In the genomic region with DNA sequence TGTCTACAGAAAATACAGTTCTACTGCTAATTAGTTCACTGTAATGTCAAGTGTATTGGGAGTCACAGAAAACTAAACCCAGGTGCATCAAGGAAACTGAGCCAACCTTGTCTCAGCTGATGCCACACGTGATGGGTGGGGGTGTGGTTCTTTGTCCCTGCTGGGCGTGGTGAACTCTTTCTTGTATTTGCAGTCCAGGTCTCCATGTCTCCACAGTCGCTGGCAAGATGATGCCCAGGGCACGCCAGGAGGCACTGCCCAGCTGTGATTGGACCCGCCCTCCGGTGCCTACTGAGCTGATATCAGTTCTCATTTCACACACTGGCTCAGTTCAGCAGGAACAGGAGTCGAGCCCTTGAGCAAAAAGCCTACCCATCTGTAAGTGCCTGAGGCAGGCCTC, we compare ENCODE assay signal across 17 mouse cellular contexts.
A peak's percentile ranks its signal among the peaks of the same experiment; 100 is the strongest.
DNase-seq lines count a peak whose midpoint lies in the region; ATAC-seq and TF ChIP-seq lines count a peak whose summit lies in the region.
"Had no signal": no experiment of that assay in that cellular context is flagged by ENCODE, and none has a peak within 500 bp of the region (broad histone marks: within the 10 kb centered on the region; RNA-seq: fewer than 3 reads in every experiment).

No protein-coding gene starts in this region.

- TF ChIP-seq POLR2A in myocyte (IDR thresholded peaks at IDR 0.05; ENCODE audit: insufficient read length, low read depth): peak; percentile 22

- H3K4me2 ChIP-seq in hindbrain, embryonic 13.5 days: no peak overlapping the region
- H3K4me2 ChIP-seq in hindbrain, embryonic 14.5 days (replicated peaks): no peak overlapping the region
- H3K4me2 ChIP-seq in intestine, embryonic 16.5 days (ENCODE audit: low read depth, low read length): no peak overlapping the region
- H3K4me2 ChIP-seq in myocyte (ENCODE audit: low read depth): no peak overlapping the region
- no peak overlapping the region for H3K4me2 ChIP-seq in midbrain, embryonic 13.5 days (replicated peaks)
- H3K4me2 ChIP-seq: neural tube, embryonic 13.5 days; stomach, embryonic 15.5 days had no signal

- peaks cover 27% of the 10 kb centered on the region for H3K4me1 ChIP-seq in hindbrain, embryonic 13.5 days (replicated peaks)
- peaks cover 6% of the 10 kb centered on the region; the same call in 1 of the 2 replicates for H3K4me1 ChIP-seq in hindbrain, embryonic 14.5 days (replicated peaks; ENCODE audit: control insufficient read depth, insufficient read depth, low read length)
- peaks cover 23% of the 10 kb centered on the region for H3K4me1 ChIP-seq in intestine, embryonic 16.5 days (ENCODE audit: control insufficient read depth, insufficient read depth, low read length)
- H3K4me1 ChIP-seq in midbrain, embryonic 13.5 days (replicated peaks): peaks cover 11% of the 10 kb centered on the region

- peaks cover 9% of the 10 kb centered on the region for H3K79me2 ChIP-seq in myocyte (ENCODE audit: control insufficient read depth, insufficient read depth)

- ATAC-seq in hindbrain, embryonic 13.5 days (ENCODE audit: low FRiP score): no peak
- ATAC-seq in hindbrain, embryonic 14.5 days (ENCODE audit: low FRiP score): no peak
- ATAC-seq in intestine, embryonic 16.5 days: no peak
- ATAC-seq in midbrain, embryonic 13.5 days: no peak
- ATAC-seq: lung, postnatal 0 days had no signal

- 0 out of 2 replicates have a peak overlapping the region, but pooled peaks have one; percentile 2 for H3K27ac ChIP-seq in hindbrain, embryonic 13.5 days
- H3K27ac ChIP-seq in hindbrain, embryonic 14.5 days: no peak overlapping the region
- H3K27ac ChIP-seq in intestine, embryonic 16.5 days (ENCODE audit: low read length): peak overlapping the region; percentile 54
- no peak overlapping the region for H3K27ac ChIP-seq in midbrain, embryonic 13.5 days
- H3K27ac ChIP-seq: heart, embryonic 10.5 days; liver, embryonic 14.5 days; neural tube, embryonic 13.5 days; stomach, embryonic 15.5 days had no signal

- 0 out of 2 replicates have a peak, but pooled peaks cover 4% of the 10 kb centered on the region for H3K27me3 ChIP-seq in hindbrain, embryonic 13.5 days
- H3K27me3 ChIP-seq in hindbrain, embryonic 14.5 days (ENCODE audit: control insufficient read depth, insufficient read depth, low read length): no peaks in the 10 kb centered on the region
- no peaks in the 10 kb centered on the region for H3K27me3 ChIP-seq in intestine, embryonic 16.5 days (replicated peaks; ENCODE audit: control insufficient read depth, insufficient read depth, low read length)
- no peaks in the 10 kb centered on the region for H3K27me3 ChIP-seq in myocyte (ENCODE audit: control insufficient read depth, insufficient read depth, insufficient read length)
- H3K27me3 ChIP-seq in midbrain, embryonic 13.5 days: no peaks in the 10 kb centered on the region
- H3K27me3 ChIP-seq: megakaryocyte, embryonic 14.5 days; neural tube, embryonic 13.5 days; stomach, embryonic 15.5 days had no signal

- H3K9me3 ChIP-seq in hindbrain, embryonic 13.5 days: no peaks in the 10 kb centered on the region
- H3K9me3 ChIP-seq in hindbrain, embryonic 14.5 days (ENCODE audit: control insufficient read depth, low read length): no peaks in the 10 kb centered on the region
- no peaks in the 10 kb centered on the region for H3K9me3 ChIP-seq in intestine, embryonic 16.5 days (ENCODE audit: control insufficient read depth, low read length)
- H3K9me3 ChIP-seq in midbrain, embryonic 13.5 days: no peaks in the 10 kb centered on the region
- H3K9me3 ChIP-seq: heart, embryonic 10.5 days; megakaryocyte, embryonic 14.5 days; neural tube, embryonic 13.5 days; stomach, embryonic 15.5 days had no signal

- DNase-seq in hindbrain, embryonic 14.5 days (ENCODE audit: low spot score): no peak
- DNase-seq in ovary, postnatal 36 days (ENCODE audit: low spot score): peak; percentile 7
- DNase-seq in ovary, postnatal 14 days (ENCODE audit: low spot score): no peak
- no peak for DNase-seq in frontal cortex, postnatal 10 days (ENCODE audit: low spot score in 2 of 2)
- DNase-seq: cerebellum, postnatal 36 days; heart, postnatal 36 days; retina, postnatal 1 day had no signal

- no peak overlapping the region for H3K9ac ChIP-seq in hindbrain, embryonic 13.5 days
- no peak overlapping the region for H3K9ac ChIP-seq in hindbrain, embryonic 14.5 days
- no peak overlapping the region for H3K9ac ChIP-seq in intestine, embryonic 16.5 days (ENCODE audit: low read depth, low read length)
- no peak overlapping the region for H3K9ac ChIP-seq in midbrain, embryonic 13.5 days (replicated peaks)
- H3K9ac ChIP-seq: liver, embryonic 14.5 days; neural tube, embryonic 13.5 days; stomach, embryonic 15.5 days had no signal

- H3K4me3 ChIP-seq in hindbrain, embryonic 13.5 days: no peak overlapping the region
- no peak overlapping the region for H3K4me3 ChIP-seq in hindbrain, embryonic 14.5 days (replicated peaks; ENCODE audit: low read length)
- H3K4me3 ChIP-seq in intestine, embryonic 16.5 days (ENCODE audit: low read length): no peak overlapping the region
- H3K4me3 ChIP-seq in myocyte: no peak overlapping the region
- H3K4me3 ChIP-seq in midbrain, embryonic 13.5 days (replicated peaks): no peak overlapping the region
- H3K4me3 ChIP-seq: heart, embryonic 10.5 days; megakaryocyte, embryonic 14.5 days; neural tube, embryonic 13.5 days; stomach, embryonic 15.5 days had no signal

- H3K36me3 ChIP-seq in hindbrain, embryonic 13.5 days: peaks cover 72% of the 10 kb centered on the region
- peaks cover 44% of the 10 kb centered on the region; the same call in 1 of the 2 replicates for H3K36me3 ChIP-seq in hindbrain, embryonic 14.5 days (replicated peaks; ENCODE audit: control insufficient read depth, insufficient read depth)
- peaks cover 22% of the 10 kb centered on the region for H3K36me3 ChIP-seq in intestine, embryonic 16.5 days (ENCODE audit: control insufficient read depth, insufficient read depth, low read length)
- H3K36me3 ChIP-seq in myocyte (ENCODE audit: control insufficient read depth, insufficient read depth): peaks cover 62% of the 10 kb centered on the region
- peaks cover 66% of the 10 kb centered on the region for H3K36me3 ChIP-seq in midbrain, embryonic 13.5 days

- H3ac ChIP-seq in myocyte (ENCODE audit: control insufficient read depth, insufficient read length): no peak overlapping the region

- 86% methylated on average over 7 of the region's 7 CpGs for WGBS in hindbrain, embryonic 13.5 days
- WGBS in hindbrain, embryonic 14.5 days: 84% methylated on average over 7 of the region's 7 CpGs
- whole genome bisulfite sequencing in intestine, embryonic 16.5 days: 71% methylated on average over 7 of the region's 7 CpGs
- 82% methylated on average over 7 of the region's 7 CpGs for WGBS in midbrain, embryonic 13.5 days

TF ChIP-seq in myocyte, 11 proteins besides CTCF, POLR2A, EP300 and RAD21:
- TF ChIP-seq POLR2AphosphoS2 (IDR thresholded peaks at IDR 0.05; ENCODE audit: insufficient read length, low read depth): peak; percentile 81
- TF ChIP-seq USF1 (IDR thresholded peaks at IDR 0.05; ENCODE audit: low read depth): peak; percentile 29
- TF ChIP-seq REST (IDR thresholded peaks at IDR 0.05; ENCODE audit: insufficient read depth, insufficient read length): no peak

Comparison
In these comparisons a context has a peak if more than half of its experiments do, and no peak if none do; other contexts are left out.
1. H3K27ac ChIP-seq: peak in hindbrain, embryonic 13.5 days (single experiment) and intestine, embryonic 16.5 days (single experiment); none in hindbrain, embryonic 14.5 days (single experiment) and midbrain, embryonic 13.5 days (single experiment).